Mouse (Mus musculus) stomach, postnatal 0 days (tissue): ENCODE results near the gene Rock2.

Experiments
- CTCF ChIP-seq: IDR thresholded peaks from 2 replicates; pipeline ENCODE4 v1.5.1; 2016; ENCODE audit warnings: antibody characterized with exemption, low read depth, mild to moderate bottlenecking, moderate library complexity
- EP300 ChIP-seq: optimal IDR thresholded peaks from 2 replicates; pipeline ENCODE3; 2016; ENCODE audit warnings: antibody characterized with exemption

- TF ChIP-seq CTCF, result no peak
- no peak for TF ChIP-seq EP300
Observed at GRCm38 (mm10) chr12:16874086-16874485, 20.6 kb upstream of the Rock2 start.
